Mouse (Mus musculus): Measurements from ENCODE around the gene Il4ra.

Il4ra gene

GRCm38 (mm10) chr7:125600136-125600535 is 48.2 kb downstream of the Il4ra start:
- no peak for DNase-seq (ENCODE audit: low read depth, low spot score)

GRCm38 (mm10) chr7:125600612-125601279 is 48.8 kb downstream of the Il4ra start:
- DNase-seq (ENCODE audit: low read depth, low spot score), result no peak

GRCm38 (mm10) chr7:125601280-125601670 is 49.4 kb downstream of the Il4ra start:
- DNase-seq (ENCODE audit: low read depth, low spot score), result no peak

- no peak for DNase-seq (ENCODE audit: low read depth, low spot score)
Measured at GRCm38 (mm10) chr7:125601821-125602448, 50.0 kb downstream of the Il4ra start.

GRCm38 (mm10) chr7:125603185-125603631 is 51.3 kb downstream of the Il4ra start, which contains the start of gene Il21r:
Gene Il21r (plus strand): TSS chr7:125603429.
- DNase-seq (ENCODE audit: low read depth, low spot score), result no peak

- no peak for DNase-seq (ENCODE audit: low read depth, low spot score)
Measured at GRCm38 (mm10) chr7:125604362-125605319, 52.7 kb downstream of the Il4ra start.

- DNase-seq (ENCODE audit: low read depth, low spot score), result no peak
Measured at GRCm38 (mm10) chr7:125605725-125606139, 53.8 kb downstream of the Il4ra start.

- no peak for DNase-seq (ENCODE audit: low read depth, low spot score)
Measured at GRCm38 (mm10) chr7:125606265-125607164, 54.6 kb downstream of the Il4ra start.

- no peak for DNase-seq (ENCODE audit: low read depth, low spot score)
Measured at GRCm38 (mm10) chr7:125607384-125608182, 55.7 kb downstream of the Il4ra start.

- DNase-seq (ENCODE audit: low read depth, low spot score), result no peak
Measured at GRCm38 (mm10) chr7:125608183-125608688, 56.3 kb downstream of the Il4ra start.

- DNase-seq (ENCODE audit: low read depth, low spot score), result no peak
Measured at GRCm38 (mm10) chr7:125613579-125613978, 61.7 kb downstream of the Il4ra start.

GRCm38 (mm10) chr7:125615453-125615852 is 63.5 kb downstream of the Il4ra start:
- DNase-seq (ENCODE audit: low read depth, low spot score), result no peak

GRCm38 (mm10) chr7:125618016-125618415 is 66.1 kb downstream of the Il4ra start:
- no peak for DNase-seq (ENCODE audit: low read depth, low spot score)

GRCm38 (mm10) chr7:125620077-125620476 is 68.2 kb downstream of the Il4ra start:
- DNase-seq (ENCODE audit: low read depth, low spot score), result no peak

- no peak for DNase-seq (ENCODE audit: low read depth, low spot score)
Measured at GRCm38 (mm10) chr7:125622741-125623685, 71.1 kb downstream of the Il4ra start.

GRCm38 (mm10) chr7:125625219-125625618 is 73.3 kb downstream of the Il4ra start:
- DNase-seq (ENCODE audit: low read depth, low spot score), result no peak

GRCm38 (mm10) chr7:125625829-125626228 is 73.9 kb downstream of the Il4ra start:
- no peak for DNase-seq (ENCODE audit: low read depth, low spot score)
